15 mouse cellular contexts compared by ENCODE assay signal in the genomic region with DNA sequence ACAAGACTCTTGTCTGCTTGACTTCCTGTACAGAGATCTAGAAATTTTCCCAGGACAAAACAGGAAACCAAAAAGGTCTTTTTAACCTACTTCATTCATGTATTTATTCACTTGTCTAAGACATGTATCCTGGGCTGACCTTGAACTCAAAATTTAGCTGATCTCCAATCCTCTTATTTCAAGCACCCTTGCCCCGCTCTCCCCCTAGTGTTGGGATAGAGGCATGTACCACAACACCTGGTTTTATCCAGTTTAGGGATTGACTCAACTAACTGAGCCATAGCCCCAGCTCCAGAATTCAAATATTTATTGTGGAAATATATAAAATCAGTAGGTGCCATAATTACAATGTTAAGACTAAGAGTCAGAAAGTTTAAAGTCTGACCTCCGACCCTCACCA. TPM values are rescaled to one million over a fixed set of nuclear protein-coding genes. Genes with fewer than 3 reads are reported as not detected.
DNase-seq lines count a peak whose midpoint lies in the region; ATAC-seq and TF ChIP-seq lines count a peak whose summit lies in the region.
"Had no signal": no experiment of that assay in that cellular context is flagged by ENCODE, and none has a peak within 500 bp of the region (broad histone marks: within the 10 kb centered on the region; RNA-seq: fewer than 3 reads in every experiment).

No protein-coding gene starts in this region.

- H3K4me2 ChIP-seq in kidney, postnatal 0 days (ENCODE audit: low read length) = no peak overlapping the region
- H3K4me2 ChIP-seq: embryonic facial prominence, embryonic 15.5 days; forebrain, embryonic 13.5 days; kidney, embryonic 15.5 days; stomach, embryonic 15.5 days had no signal

- WGBS in kidney, postnatal 0 days = 71% methylated on average over 2 of the region's 2 CpGs

- peak; percentile 46; the same call in 1 of the 2 replicates for TF ChIP-seq CTCF in kidney, postnatal 0 days (IDR thresholded peaks at IDR 0.05; ENCODE audit: low read depth)

- H3K36me3 ChIP-seq in kidney, postnatal 0 days (ENCODE audit: insufficient read depth, low read length) = no peaks in the 10 kb centered on the region
- H3K36me3 ChIP-seq: embryonic facial prominence, embryonic 15.5 days; kidney, embryonic 15.5 days; stomach, embryonic 15.5 days had no signal

- no peak overlapping the region for H3K9ac ChIP-seq in kidney, postnatal 0 days (ENCODE audit: low read depth, low read length)
- H3K9ac ChIP-seq: embryonic facial prominence, embryonic 15.5 days; forebrain, embryonic 13.5 days; kidney, embryonic 15.5 days; stomach, embryonic 15.5 days had no signal

- no peak overlapping the region for H3K4me3 ChIP-seq in kidney, postnatal 0 days (replicated peaks; ENCODE audit: low read depth, low read length)
- H3K4me3 ChIP-seq: embryonic facial prominence, embryonic 15.5 days; forebrain, embryonic 13.5 days; kidney, embryonic 15.5 days; stomach, embryonic 15.5 days had no signal

- ATAC-seq in CD4-positive, CD25-positive, alpha-beta regulatory T cell, adult 4 months = no peak
- ATAC-seq in kidney, postnatal 0 days (replicated peaks; ENCODE audit: low FRiP score, low read depth) = no peak
- ATAC-seq: forebrain, embryonic 13.5 days had no signal

- H3K4me1 ChIP-seq in kidney, postnatal 0 days (replicated peaks; ENCODE audit: insufficient read depth, low read length) = 0 out of 2 replicates have a peak, but pooled peaks cover 7% of the 10 kb centered on the region

- H3K27me3 ChIP-seq in kidney, postnatal 0 days (ENCODE audit: insufficient read depth, low read length) = no peaks in the 10 kb centered on the region
- H3K27me3 ChIP-seq: stomach, embryonic 15.5 days had no signal

- no peaks in the 10 kb centered on the region for H3K9me3 ChIP-seq in kidney, postnatal 0 days (replicated peaks; ENCODE audit: low read length)
- H3K9me3 ChIP-seq: embryonic facial prominence, embryonic 15.5 days; forebrain, embryonic 13.5 days; kidney, embryonic 15.5 days; stomach, embryonic 15.5 days had no signal

- H3K27ac ChIP-seq in kidney, postnatal 0 days = no peak overlapping the region
- H3K27ac ChIP-seq: embryonic facial prominence, embryonic 15.5 days; forebrain, embryonic 13.5 days; kidney, embryonic 15.5 days; stomach, embryonic 15.5 days had no signal

- peak; percentile 29 for DNase-seq in CD4-positive, CD25-positive, alpha-beta regulatory T cell, adult 2 months (ENCODE audit: low read depth, low spot score)
- peak; percentile 14 for DNase-seq in kidney, postnatal 0 days (ENCODE audit: low spot score)
- no peak for DNase-seq in kidney, postnatal 4 days
- DNase-seq in 3T3-L1 (ENCODE audit: low read depth, low spot score) = peak; percentile 39
- DNase-seq in R1 (ENCODE audit: low read depth, low spot score) = peak; percentile 76
- DNase-seq in cerebellum, postnatal 4 days (ENCODE audit: low spot score in 2 of 2) = no peak
- DNase-seq in layer of hippocampus, adult 8-10 months (ENCODE audit: low spot score in 2 of 2) = no peak
- DNase-seq: cerebellum, adult 11-12 months; liver; thymus, postnatal 36 days had no signal

RNA-seq across cellular contexts. Expression of a gene that starts 3.7 kb away (rescaled TPM):
- 100 to 1,000 TPM in 1 of 2 experiments, 10 to 100 TPM in 1; 99.4 to 106 TPM for polyA plus RNA-seq in CD4-positive, CD25-positive, alpha-beta regulatory T cell, adult 4 months (2017; shearing (Covaris generic))
- 77.6 and 77.8 TPM in 2 replicates for polyA plus RNA-seq in kidney, postnatal 0 days (2015; fragmentation: Nextera tagmentation; extraction: Ambion mirVana)
- 10 to 100 TPM; 56.2 to 68.4 (median 62.7) TPM for total RNA-seq in layer of hippocampus, adult 8-10 months (2022)

Comparison
In these comparisons a context has a peak if more than half of its experiments do, and no peak if none do; other contexts are left out.
1. DNase-seq: peak in CD4-positive, CD25-positive, alpha-beta regulatory T cell, adult 2 months (single experiment), kidney, postnatal 0 days (single experiment), 3T3-L1 (single experiment) and R1 (single experiment); none in kidney, postnatal 4 days (0 of 2), cerebellum, postnatal 4 days (0 of 2) and layer of hippocampus, adult 8-10 months (0 of 2).